Mouse (Mus musculus): ENCODE measurements around the gene Cct4.

Cct4 gene

GRCm38 (mm10) chr11:23047663-23048582 lies 57.6 kb downstream of the Cct4 start:
- no peak for DNase-seq

- no peak for DNase-seq
Measured at GRCm38 (mm10) chr11:23049642-23050041, 59.3 kb downstream of the Cct4 start.

GRCm38 (mm10) chr11:23052353-23052752 lies 62.0 kb downstream of the Cct4 start:
- no peak for DNase-seq
